Mouse (Mus musculus) forebrain, embryonic 10.5 days (tissue): ENCODE results near the gene Hexim2. TPM values are rescaled to one million over a fixed set of nuclear protein-coding genes. Genes with fewer than 3 reads are reported as not detected.

ENCODE experiments used
- DNase-seq: peaks from one replicate; pipeline ENCODE4 v3.0.0-alpha.2; 2017; ENCODE audit warnings: low spot score; ENCODE audit errors: extremely low spot score
- H3K27ac ChIP-seq: fragments of 300-500 bp; sonication (generic); 2 replicates; pipeline ENCODE4 v1.5.1; 2016; ENCODE audit warnings: mild to moderate bottlenecking
- H3K27me3 ChIP-seq: fragments of 300-500 bp; sonication (generic); 2 replicates; pipeline ENCODE4 v1.6.1; 2016; ENCODE audit warnings: mild to moderate bottlenecking; ENCODE audit not compliant: poor library complexity, severe bottlenecking
- H3K36me3 ChIP-seq: fragments of 300-500 bp; sonication (generic); replicated peaks from 2 replicates; pipeline ENCODE4 v1.6.1; 2016; ENCODE audit warnings: mild to moderate bottlenecking, moderate library complexity
- H3K4me1 ChIP-seq: fragments of 300-500 bp; sonication (generic); 2 replicates; pipeline ENCODE4 v1.6.1; 2016
- H3K4me3 ChIP-seq: fragments of 300-500 bp; sonication (generic); 2 replicates; pipeline ENCODE4 v1.5.1; 2016; ENCODE audit warnings: mild to moderate bottlenecking, moderate library complexity
- H3K9me3 ChIP-seq: fragments of 300-500 bp; sonication (generic); 2 replicates; pipeline ENCODE4 v1.6.1; 2016; ENCODE audit warnings: mild to moderate bottlenecking, moderate library complexity
- WGBS: fragments of 180-500 bp; shearing (Covaris S2); methylation state at CpG from one replicate; pipeline ENCODE4 v1.1.7; 2016; 5-methylcytosine and 5-hydroxymethylcytosine counted together
- polyA plus RNA-seq: library from polyadenylated mRNA; unstranded; fragments of >200 nt; fragmentation: Nextera tagmentation; extraction: Ambion mirVana; gene quantifications from 2 replicates; pipeline ENCODE4 v1.2.1, GENCODE M21; 2016

The Hexim2 gene
- 7.2 and 7.6 TPM in 2 replicates for polyA plus RNA-seq

- Histone ChIP-seq H3K27ac (peak within 1 kb of the TSS; percentile 100), H3K9me3 (no peaks in the 10 kb centered on the region), H3K4me3 (peak within 1 kb of the TSS; percentile 96), H3K27me3 (no peaks in the 10 kb centered on the region), H3K4me1 (peaks cover 42% of the 10 kb centered on the region), H3K36me3 (peaks cover 4% of the 10 kb centered on the region; the same call in 1 of the 2 replicates)
- WGBS: under 1% methylated on average over 39 of the region's 39 CpGs
- no peak for DNase-seq
These were observed at the start of gene Hexim2 for GRCm38 (mm10) chr11:103131701-103132575. Hexim2 (plus strand) TSS chr11:103132429.

- no peak overlapping the region for H3K4me3 ChIP-seq
- no peak overlapping the region for H3K27ac ChIP-seq
- peaks cover 34% of the 10 kb centered on the region for H3K27me3 ChIP-seq
- no peak for DNase-seq
- H3K9me3 ChIP-seq: no peaks in the 10 kb centered on the region
- peaks cover 31% of the 10 kb centered on the region for H3K4me1 ChIP-seq
- no peaks in the 10 kb centered on the region for H3K36me3 ChIP-seq
- 95% methylated on average over 7 of the region's 7 CpGs for WGBS
These were observed 38.9 kb upstream of the Hexim2 start for GRCm38 (mm10) chr11:103093306-103093705.

GRCm38 (mm10) chr11:103093862-103094833 is 38.1 kb upstream of the Hexim2 start:
- Histone ChIP-seq H3K27ac (peak overlapping the region; percentile 51; the same call in 1 of the 2 replicates), H3K27me3 (peaks cover 42% of the 10 kb centered on the region), H3K36me3 (no peaks in the 10 kb centered on the region), H3K4me1 (peaks cover 39% of the 10 kb centered on the region), H3K4me3 (no peak overlapping the region), H3K9me3 (no peaks in the 10 kb centered on the region)
- WGBS: 70% methylated on average over 20 of the region's 20 CpGs
- DNase-seq: no peak

GRCm38 (mm10) chr11:103095107-103095670 is 37.0 kb upstream of the Hexim2 start:
- peaks cover 53% of the 10 kb centered on the region for H3K27me3 ChIP-seq
- 60% methylated on average over 9 of the region's 9 CpGs for WGBS

GRCm38 (mm10) chr11:103095801-103096200 is 36.4 kb upstream of the Hexim2 start:
- no peaks in the 10 kb centered on the region for H3K36me3 ChIP-seq
- no peak for DNase-seq
- H3K4me1 ChIP-seq: peaks cover 45% of the 10 kb centered on the region
- peaks cover 59% of the 10 kb centered on the region for H3K27me3 ChIP-seq
- H3K4me3 ChIP-seq: no peak overlapping the region
- H3K9me3 ChIP-seq: no peaks in the 10 kb centered on the region
- 89% methylated on average over 6 of the region's 6 CpGs for WGBS
- no peak overlapping the region for H3K27ac ChIP-seq

More at GRCm38 (mm10) chr11:103095107-103095670, 37.0 kb upstream of the Hexim2 start:
- Histone ChIP-seq H3K36me3 (no peaks in the 10 kb centered on the region), H3K9me3 (no peaks in the 10 kb centered on the region), H3K4me3 (no peak overlapping the region), H3K4me1 (peaks cover 45% of the 10 kb centered on the region), H3K27ac (no peak overlapping the region)
- DNase-seq: no peak

- Histone ChIP-seq H3K9me3 (no peaks in the 10 kb centered on the region), H3K27ac (peak overlapping the region; percentile 65), H3K4me3 (peak overlapping the region; percentile 31), H3K4me1 (peaks cover 59% of the 10 kb centered on the region), H3K36me3 (no peaks in the 10 kb centered on the region), H3K27me3 (peaks cover 73% of the 10 kb centered on the region)
- peak; percentile 41 for DNase-seq
- WGBS: 22% methylated on average over 22 of the region's 22 CpGs
These were observed 35.0 kb upstream of the Hexim2 start for GRCm38 (mm10) chr11:103096979-103097894.

GRCm38 (mm10) chr11:103098531-103099190 is 33.6 kb upstream of the Hexim2 start:
- DNase-seq: no peak
- Histone ChIP-seq H3K4me3 (no peak overlapping the region), H3K27ac (no peak overlapping the region), H3K4me1 (peaks cover 73% of the 10 kb centered on the region), H3K36me3 (no peaks in the 10 kb centered on the region), H3K27me3 (peaks cover 86% of the 10 kb centered on the region), H3K9me3 (no peaks in the 10 kb centered on the region)
- 69% methylated on average over 11 of the region's 11 CpGs for WGBS

- Histone ChIP-seq H3K27ac (no peak overlapping the region), H3K36me3 (no peaks in the 10 kb centered on the region), H3K4me3 (no peak overlapping the region), H3K27me3 (peaks cover 94% of the 10 kb centered on the region), H3K4me1 (peaks cover 70% of the 10 kb centered on the region), H3K9me3 (no peaks in the 10 kb centered on the region)
- DNase-seq: no peak
- WGBS: 54% methylated on average over 12 of the region's 12 CpGs
These were observed 32.8 kb upstream of the Hexim2 start for GRCm38 (mm10) chr11:103099352-103099940.

- H3K27me3 ChIP-seq: peaks cover 97% of the 10 kb centered on the region
- peak; percentile 14 for DNase-seq
- peaks cover 69% of the 10 kb centered on the region for H3K4me1 ChIP-seq
- no peak overlapping the region for H3K4me3 ChIP-seq
- no peaks in the 10 kb centered on the region for H3K9me3 ChIP-seq
- no peak overlapping the region for H3K27ac ChIP-seq
- WGBS: 79% methylated on average over 8 of the region's 8 CpGs
- H3K36me3 ChIP-seq: no peaks in the 10 kb centered on the region
These were observed 31.9 kb upstream of the Hexim2 start for GRCm38 (mm10) chr11:103100361-103100760.

GRCm38 (mm10) chr11:103101481-103101865 is 30.8 kb upstream of the Hexim2 start, which contains the start of the genes Plcd3 and Acbd4:
Plcd3 (minus strand) TSS chr11:103101658.
Acbd4 (plus strand) TSS chr11:103101682.
- Histone ChIP-seq H3K27me3 (peaks cover 95% of the 10 kb centered on the region), H3K27ac (peak within 1 kb of the TSS; percentile 72)

More at GRCm38 (mm10) chr11:103101481-103101865, 30.8 kb upstream of the Hexim2 start, which contains the start of the genes Plcd3 and Acbd4:
- Histone ChIP-seq H3K4me1 (peaks cover 78% of the 10 kb centered on the region), H3K36me3 (no peaks in the 10 kb centered on the region), H3K4me3 (peak within 1 kb of the TSS; percentile 64), H3K9me3 (no peaks in the 10 kb centered on the region)
- peak; percentile 65 for DNase-seq
- WGBS: under 1% methylated on average over 34 of the region's 34 CpGs
